Mouse (Mus musculus): ENCODE measurements around the gene H2al1m.
"Not testable (repeated sequence)": the region's sequence is repeated elsewhere in the genome, so short reads cannot be mapped to it uniquely, and the experiment has no call there.

Gene H2al1m

GRCm38 (mm10) chrX:9316457-9316856, 32.9 kb downstream of the H2al1m start:
- not testable (repeated sequence) for ATAC-seq (ENCODE audit: insufficient number of reproducible peaks, low FRiP score, low TSS enrichment)

GRCm38 (mm10) chrX:9327954-9328353, 44.4 kb downstream of the H2al1m start:
- ATAC-seq (ENCODE audit: insufficient number of reproducible peaks, low FRiP score, low TSS enrichment): not testable (repeated sequence)

GRCm38 (mm10) chrX:9332366-9332962, 48.9 kb downstream of the H2al1m start:
- not testable (repeated sequence) for ATAC-seq (ENCODE audit: insufficient number of reproducible peaks, low FRiP score, low TSS enrichment)

GRCm38 (mm10) chrX:9333035-9333434, 49.5 kb downstream of the H2al1m start:
- not testable (repeated sequence) for ATAC-seq (ENCODE audit: insufficient number of reproducible peaks, low FRiP score, low TSS enrichment)

All from cerebellum, adult (tissue).